Mouse (Mus musculus) liver, postnatal 0 days (tissue): ENCODE results near the gene Mbnl2.

ENCODE experiments used
- CTCF ChIP-seq: sonication (generic); IDR thresholded peaks from 2 replicates; pipeline ENCODE4 v1.5.1; 2016; ENCODE audit warnings: antibody characterized with exemption, low read depth
- EP300 ChIP-seq: IDR thresholded peaks from 2 replicates; pipeline ENCODE4 v1.6.1; 2016; ENCODE audit warnings: antibody characterized with exemption, low read depth, mild to moderate bottlenecking

DNA sequence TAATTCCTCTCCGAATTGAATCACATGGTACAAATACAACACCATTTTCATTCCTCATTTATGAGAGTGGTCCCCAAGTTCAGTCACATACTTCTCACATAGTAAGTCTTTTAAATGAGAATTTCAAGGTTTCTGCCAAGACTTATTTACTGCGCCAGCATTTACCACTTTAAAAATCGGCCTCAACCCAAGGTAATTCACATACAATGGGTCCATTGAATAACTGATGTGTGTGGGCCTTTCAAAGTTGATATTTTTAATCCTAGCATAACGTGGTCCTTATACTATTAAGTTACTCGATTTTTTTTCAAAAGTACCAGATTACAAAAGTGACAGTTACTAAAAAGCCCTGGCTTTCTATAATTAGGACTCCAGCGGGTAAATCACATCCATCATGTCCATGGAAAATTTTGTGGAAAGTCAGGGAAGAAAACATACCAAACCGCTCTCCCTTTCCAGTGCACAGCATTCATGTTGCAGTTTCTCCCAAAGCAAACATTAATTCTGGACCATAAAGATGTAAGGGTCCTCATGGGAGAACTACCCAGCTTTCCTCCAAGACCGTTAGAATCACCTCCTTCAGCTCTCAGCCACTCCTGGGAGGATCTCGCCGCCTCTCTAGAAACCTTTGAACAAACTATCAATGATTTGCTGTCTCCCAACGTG, 107.8 kb downstream of the Mbnl2 start:
- no peak for TF ChIP-seq EP300
- no peak for TF ChIP-seq CTCF
